Mouse (Mus musculus) regulatory T cell (primary cell): ENCODE measurements around the gene Rgs8.

ENCODE experiments used
- in situ Hi-C: fragments of 300-600 bp; cut with MboI, MseI; formaldehyde crosslinking; loops from one replicate; pipeline ENCODE4 v1.15.1; 2025; ENCODE audit warnings: high pct_unique_total_duplicates

Gene Rgs8

DNA sequence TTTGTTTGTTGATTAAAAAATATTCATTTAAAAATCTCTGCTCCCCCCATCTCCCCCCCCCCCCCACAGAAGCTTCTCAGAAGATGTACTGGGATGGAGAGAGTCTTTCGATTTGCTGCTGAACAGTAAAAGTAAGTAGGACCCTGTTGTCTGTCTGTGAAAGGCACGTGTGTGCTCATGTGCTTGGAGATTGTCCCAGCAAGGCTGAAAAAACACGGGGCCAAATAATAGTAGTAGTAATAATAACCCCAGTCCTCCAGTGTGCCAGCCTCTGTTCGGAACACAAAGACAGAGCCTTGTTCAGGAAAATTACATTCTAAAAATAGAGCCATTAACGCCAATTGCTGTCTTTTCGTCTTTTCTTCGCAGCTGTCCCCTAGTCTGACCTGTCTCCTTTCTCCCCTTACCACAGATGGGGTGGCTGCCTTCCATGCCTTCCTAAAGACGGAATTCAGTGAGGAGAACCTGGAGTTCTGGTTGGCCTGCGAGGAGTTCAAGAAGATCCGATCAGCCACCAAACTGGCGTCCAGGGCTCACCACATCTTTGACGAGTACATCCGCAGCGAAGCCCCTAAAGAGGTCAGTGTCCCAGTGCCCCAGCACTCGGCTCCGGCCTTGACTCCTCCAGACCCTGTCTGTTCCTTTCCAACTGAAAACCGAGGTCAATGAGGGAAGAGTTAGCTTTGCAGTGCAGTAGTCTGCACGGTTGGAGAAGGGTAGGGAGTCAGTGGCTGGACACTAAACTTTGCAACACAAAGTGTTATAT is 88.9 kb downstream of the Rgs8 start:
- in situ Hi-C loops, result no loop called here

DNA sequence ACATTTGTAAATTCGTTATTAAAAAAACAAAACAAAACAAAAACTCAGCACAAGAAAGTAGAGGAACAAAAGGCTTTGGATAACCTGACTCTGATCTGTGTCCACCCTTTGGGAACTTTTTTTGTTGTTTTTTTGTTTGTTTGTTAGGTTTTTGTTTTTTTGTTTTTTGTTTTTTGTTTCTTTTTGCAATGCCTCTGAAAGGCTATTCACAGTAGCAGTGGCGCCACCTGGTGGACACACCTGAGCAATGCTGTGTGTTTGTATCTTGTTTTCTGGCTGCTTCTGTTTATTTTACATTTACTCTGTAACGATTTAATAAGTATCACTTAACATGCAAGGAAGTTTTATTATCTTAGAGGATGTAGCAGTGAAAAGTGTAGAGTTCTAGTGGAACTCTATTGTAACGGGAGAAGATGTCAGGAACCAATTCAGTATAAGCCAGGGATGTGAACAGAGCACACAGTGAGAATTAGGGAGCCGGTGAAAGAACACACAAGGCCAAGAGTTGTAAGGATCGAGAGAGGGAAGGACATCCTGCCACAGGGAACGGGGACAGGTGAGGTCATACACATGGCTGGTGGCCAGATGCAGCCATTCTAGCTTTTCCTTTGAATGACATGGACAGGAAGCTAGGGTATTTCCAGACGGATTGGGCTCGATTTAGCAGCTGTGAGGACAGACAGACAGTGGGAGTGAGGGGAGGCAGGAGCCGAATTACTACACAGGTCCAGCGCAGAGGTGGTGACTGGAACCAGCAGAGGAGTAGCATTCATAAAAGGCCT is 89.7 kb downstream of the Rgs8 start:
- in situ Hi-C loops, result no loop called here

DNA sequence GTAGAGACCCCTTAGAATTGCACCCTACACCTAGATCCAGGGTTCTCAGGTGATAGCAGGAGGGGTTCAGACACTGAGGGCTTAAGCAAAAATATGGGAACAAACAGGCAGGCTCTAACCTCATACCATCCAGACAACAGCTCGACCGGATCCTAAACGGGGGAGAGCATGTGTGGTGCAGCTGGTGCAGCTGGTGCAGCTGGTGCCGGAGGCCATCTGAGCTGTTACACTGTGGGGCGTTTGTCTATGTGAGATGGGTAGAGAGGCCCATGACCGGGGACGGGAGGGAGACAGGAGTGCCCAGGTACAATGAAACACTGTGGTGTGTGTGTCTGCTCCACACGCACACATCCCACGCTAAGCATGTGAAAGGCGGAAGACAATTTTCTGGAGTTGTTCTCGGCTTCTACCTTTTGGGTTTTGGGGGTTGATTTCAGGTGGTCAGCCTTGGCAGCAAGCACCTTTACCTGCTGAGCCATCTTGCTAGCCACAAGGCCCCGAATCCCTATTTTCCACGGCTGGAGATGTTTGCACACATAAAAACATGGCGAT is 93.4 kb downstream of the Rgs8 start:
- in situ Hi-C loops, result loop anchor here (5.0 kb wide), 1 partner anchor 189 kb away; no protein-coding TSS in a partner anchor

DNA sequence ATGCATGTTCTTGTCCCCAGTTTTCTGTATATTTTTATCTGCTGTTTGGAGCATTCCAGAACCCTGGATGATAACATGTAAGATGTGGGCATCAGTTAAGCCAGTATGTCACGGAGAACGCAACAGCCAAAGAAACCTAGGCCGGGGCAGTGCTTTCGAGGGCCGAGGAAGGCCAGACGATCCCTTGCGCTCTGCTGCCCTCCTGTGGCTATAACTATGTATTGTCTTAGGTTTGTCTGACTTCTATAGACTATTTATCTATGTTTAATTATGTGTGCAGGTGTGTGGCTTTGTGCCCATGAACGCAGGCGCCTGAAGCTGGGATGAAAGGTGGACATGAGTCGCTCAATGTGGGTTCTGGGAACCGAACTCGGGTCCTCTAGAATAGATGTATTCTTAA is 93.9 kb downstream of the Rgs8 start:
- in situ Hi-C loops, result loop anchor here (5.0 kb wide), 1 partner anchor 189 kb away; no protein-coding TSS in a partner anchor

DNA sequence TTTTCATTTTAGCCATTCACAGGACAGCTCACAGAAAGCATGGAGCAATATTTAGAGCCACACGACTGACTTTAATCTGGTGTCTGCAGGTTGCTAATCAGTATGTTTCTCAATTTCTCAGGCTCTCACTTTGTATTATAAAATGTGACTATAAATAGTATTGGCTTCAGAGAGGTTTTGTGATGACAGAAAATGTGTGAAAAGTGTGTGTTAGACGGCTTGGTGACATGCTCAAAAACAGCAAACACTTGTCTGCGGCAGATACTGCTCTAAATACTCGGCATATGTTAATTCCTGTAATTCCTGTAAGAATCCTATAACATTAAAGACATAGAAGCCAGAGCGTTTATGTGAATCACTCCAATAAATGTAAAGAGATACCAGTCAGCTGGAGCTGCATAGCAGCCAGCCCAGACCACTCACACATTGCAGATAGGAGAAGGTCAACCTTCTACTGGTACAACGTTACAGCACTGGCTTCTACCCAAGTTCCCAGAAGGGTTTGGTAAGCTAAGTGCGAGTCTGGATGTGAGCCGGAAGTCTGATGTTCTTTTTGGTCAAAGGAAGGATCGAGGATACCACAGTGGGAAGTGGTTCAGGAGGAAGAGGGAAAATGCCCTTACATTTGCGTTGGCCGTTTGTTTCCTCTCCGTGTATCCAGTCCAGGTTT is 95.2 kb downstream of the Rgs8 start:
- in situ Hi-C loops, result loop anchor here (5.0 kb wide), 1 partner anchor 191 kb away; no protein-coding TSS in a partner anchor

DNA sequence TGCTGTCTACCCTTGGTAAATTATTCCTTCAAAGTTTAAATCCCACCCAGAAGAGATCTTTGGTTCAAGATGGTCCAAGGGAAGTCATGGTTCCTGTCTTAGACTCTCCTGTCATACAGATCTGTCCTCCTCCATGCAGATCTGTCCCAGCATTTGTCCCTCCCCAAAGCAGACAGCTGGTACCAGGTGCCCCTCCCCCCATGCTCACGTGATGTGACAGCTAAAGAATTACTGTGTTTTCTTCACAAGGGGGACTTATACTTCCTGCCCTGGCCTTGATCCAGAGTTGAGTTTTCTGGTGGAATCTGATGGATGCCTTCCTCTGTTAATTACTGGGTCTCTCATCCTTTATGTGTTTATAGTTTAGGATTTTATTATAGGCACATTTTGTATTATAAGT is 95.7 kb downstream of the Rgs8 start:
- in situ Hi-C loops, result loop anchor here (5.0 kb wide), 1 partner anchor 191 kb away; no protein-coding TSS in a partner anchor

DNA sequence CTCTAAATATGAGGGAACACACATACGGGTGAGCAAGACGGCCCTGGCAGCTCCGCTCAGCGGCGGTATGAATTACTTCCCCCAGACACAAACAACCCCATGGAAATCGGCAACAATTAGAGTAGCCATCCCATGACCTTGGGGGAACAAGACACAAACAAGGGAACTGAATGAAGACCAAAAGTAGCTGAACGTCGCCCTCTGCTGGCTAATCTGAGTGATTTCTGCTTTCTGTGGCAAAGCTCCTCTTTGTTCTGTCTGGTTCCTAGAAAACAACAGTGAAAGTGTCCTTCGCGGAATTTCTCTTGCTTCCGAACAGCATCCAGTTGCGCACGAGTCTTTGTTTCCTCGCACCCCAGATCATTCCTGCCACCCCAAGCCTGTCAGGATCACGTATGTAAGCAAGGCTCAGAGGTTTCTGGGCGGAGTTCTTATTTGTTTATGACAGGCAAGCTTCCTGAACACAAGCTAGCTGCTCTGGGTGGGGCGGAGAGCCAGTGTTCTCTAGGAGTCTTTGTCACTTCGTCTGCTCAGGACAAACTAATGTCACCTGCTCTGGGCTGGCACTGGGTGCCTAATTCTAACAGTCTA is 96.5 kb downstream of the Rgs8 start, which contains the start of gene Rnasel:
TSS of gene Rnasel (plus strand) at position 216 of the 591 bp plus-strand sequence.
- in situ Hi-C loops, result loop anchor here (5.0 kb wide), 1 partner anchor 192 kb away; no protein-coding TSS in a partner anchor
